Mouse (Mus musculus) frontal cortex, postnatal 10 days (tissue): ENCODE data around the gene Fam24a.
A peak's percentile ranks its signal among the peaks of the same experiment; 100 is the strongest.

ENCODE experiments used
- DNase-seq, 2 experiments: peaks; one replicate each; pipeline ENCODE4 v3.0.0; 2022; ENCODE audit warnings: low spot score in 2 of 2, mixed read lengths in 1 of 2

The Fam24a gene

DNA sequence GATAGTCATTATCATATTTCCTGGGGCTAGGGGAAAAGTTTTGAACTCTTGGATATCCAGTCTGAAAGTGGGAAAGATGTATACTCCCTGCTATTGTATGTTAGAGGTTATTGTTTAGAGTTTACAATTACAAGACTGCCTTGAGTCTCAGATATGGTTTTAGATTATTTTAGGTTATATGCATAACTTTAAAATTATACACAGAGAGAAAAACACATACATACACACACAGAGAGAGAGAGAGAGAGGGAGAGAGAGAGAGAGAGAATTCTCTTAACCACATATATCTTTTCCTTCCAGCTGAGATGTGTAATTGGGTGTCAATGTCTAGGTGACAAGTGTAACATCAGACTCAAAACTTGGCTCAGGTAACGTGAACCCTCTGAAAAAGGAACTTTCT is at the start of gene Fam24a:
Fam24a (plus strand) TSS at position 301 of the 400 bp plus-strand sequence.
- DNase-seq = no peak

DNA sequence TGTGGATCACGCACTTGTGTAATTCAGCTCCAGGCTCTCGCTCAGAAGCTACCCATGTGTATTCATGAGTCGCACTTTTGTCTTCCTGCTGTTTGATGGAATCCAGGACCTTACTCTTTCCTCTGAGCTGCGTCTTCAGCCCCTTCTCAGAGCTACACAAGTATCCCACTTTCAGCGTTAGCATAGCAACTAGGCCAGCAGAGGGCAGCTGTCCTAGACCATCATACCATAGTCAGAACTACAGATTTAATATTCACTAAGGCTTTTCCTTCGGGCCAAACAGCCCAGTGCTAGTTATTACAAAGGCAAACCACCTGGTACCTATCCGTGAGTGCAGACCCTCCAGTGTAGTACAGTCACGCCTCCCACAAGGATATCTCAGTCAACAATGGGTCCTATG is 36.5 kb upstream of the Fam24a start:
- DNase-seq = no peak

DNA sequence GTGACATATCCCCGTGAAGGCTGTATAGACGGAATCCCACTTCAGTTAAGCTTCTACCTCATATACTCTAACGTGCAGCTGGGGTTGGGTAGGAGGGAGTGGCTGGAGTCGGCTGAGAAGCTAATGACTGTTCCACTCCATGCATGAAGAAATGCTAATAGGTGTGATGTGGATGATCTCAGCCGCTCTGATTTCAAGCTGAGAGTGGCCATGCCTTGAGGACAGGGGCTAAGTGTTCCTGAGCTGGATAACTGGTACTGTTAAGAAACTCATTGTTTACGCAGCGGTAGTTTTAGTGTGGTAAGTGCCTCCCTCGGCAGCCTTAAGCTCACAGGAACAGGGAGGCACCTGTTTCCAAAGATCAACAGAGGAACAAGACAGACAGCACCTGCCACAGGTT is 30.3 kb upstream of the Fam24a start:
- no peak for DNase-seq

DNA sequence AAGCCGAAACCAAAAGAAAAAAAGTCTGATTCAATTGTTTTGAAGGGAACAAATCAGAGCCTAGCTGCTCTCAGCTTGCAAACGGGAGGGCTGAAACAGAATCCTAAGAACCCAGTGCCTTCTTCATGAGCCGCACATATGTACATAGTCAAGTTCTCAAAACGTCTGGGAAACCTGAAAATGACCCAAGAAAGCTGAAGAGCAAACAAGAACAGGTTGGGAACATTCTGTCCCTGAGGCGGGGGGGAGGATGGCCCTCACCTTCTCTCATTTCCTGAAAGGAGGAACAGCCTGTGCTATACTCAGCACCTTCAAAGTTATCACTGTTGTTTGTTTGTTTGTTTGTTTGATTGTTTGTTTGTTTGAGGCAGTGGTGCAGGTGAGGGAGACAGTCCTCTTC is 26.9 kb upstream of the Fam24a start:
- no peak for DNase-seq

DNA sequence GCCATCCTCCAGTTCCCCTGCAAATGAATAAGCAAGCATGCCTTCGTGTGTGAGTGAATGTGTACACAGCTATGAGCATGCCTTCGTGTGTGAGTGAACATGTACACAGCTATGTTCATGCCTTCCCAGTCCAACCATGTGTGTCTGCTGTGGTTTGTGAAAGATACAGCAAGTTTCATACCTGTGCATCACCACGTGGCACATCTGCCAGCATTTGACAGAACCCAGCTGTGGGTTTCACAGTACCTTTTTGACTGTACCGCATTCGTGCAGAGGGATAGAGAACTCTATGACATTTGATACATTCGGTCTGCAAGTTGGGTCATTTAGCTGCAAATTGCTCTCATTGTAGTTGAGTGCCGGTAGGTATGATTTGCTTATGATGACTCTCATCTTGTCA is 19.2 kb upstream of the Fam24a start:
- no peak for DNase-seq

DNA sequence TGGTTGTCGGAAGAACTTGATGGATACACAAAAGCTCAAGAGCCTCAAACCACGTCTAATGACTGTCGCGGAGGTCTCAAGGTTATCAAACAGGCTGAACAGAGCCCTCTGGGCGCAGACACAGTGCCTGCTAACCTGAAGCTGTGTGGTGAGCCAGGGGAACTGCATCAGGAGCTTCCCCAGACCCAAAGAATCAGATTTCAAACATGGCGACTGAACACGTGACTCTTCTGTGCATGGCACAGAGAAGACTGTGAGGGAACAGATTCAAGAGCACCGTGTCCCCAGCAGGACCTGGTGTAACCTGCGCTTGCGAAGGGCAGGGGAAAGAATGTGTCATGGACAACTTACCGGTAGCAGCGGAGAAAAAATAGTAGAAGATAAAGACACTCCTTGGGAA is 16.1 kb upstream of the Fam24a start:
- no peak for DNase-seq

DNA sequence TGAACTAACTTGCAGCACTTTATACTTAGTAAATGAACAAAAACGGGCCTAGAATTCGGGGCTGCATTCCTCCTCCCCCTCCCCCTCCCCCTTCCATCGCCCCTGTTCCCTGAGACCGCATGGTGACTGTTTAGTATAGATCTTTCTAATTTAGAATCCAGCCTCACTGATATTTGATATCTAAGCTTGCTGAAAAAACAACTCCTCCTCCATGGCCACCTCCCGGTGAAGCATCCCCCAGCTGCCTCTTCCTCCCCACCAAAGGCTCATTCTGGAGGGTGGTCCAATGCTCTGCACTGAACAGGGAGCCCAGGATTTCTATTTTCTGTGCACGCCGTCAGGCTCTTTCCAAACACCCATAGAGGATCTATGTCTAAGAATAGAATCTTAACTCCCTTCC is 15.3 kb upstream of the Fam24a start:
- DNase-seq = no peak

DNA sequence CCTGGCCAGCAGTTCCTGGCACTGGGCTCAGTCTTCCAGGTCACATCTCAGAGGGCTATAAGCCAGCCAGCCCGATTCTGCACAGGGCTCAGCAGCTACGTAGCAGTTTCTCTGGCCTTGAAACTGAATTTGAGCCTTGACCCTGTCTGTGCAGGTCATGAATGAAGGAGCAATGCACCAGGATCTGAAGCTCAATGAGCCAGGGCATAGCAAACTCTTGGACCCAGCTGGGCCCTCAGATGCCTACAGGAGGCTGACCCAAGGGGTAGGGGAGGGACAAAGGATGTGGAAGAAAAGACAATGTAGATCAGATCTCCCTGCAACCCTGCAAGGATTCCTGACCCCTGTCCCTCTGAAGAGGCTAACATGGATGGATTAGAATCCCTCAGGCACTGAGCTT is 11.5 kb upstream of the Fam24a start, which contains the start of gene Cuzd1:
Cuzd1 (minus strand) TSS at position 101 of the 400 bp plus-strand sequence.
- no peak for DNase-seq

DNA sequence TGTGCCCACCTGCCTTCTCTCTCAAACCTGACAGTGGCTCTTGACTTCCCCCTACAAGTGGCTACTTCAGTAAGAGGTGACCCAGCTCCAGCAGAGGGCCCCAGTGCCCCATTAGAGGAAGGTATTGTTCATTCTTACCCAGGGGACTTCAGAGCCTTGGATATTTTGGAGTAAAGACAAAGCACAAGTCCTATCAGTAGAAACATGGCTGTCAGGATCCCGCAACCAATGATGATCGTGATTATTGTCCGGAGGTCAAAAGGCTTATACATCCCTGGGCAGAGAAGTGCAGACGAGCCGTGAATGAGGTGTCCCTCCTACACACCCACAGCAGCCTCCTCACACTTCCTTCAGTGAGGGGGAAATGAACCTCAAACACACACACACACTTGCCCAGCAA is 6.6 kb upstream of the Fam24a start:
- DNase-seq = no peak

DNA sequence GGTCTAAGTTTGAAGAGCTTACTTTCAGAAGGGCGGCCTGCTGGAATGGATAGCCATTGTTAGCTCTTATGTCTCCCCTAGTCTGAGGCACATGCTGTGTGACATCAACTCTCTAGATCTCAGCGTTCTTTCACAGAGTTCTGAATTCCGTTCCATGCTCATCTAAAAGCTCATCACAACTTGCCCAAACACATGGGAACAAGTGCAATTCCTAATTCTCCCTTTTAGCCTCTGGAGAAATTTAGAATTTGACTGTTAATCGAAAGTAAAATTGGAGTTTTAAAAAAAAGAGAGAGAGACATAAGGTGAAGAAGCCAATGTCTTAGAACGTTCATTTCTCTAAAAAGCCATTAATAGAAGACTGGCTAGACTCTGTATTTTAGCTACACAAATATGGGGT is 4.2 kb upstream of the Fam24a start, which contains the start of gene Fam24b:
Fam24b (minus strand) TSS at position 101 of the 400 bp plus-strand sequence.
- no peak for DNase-seq

DNA sequence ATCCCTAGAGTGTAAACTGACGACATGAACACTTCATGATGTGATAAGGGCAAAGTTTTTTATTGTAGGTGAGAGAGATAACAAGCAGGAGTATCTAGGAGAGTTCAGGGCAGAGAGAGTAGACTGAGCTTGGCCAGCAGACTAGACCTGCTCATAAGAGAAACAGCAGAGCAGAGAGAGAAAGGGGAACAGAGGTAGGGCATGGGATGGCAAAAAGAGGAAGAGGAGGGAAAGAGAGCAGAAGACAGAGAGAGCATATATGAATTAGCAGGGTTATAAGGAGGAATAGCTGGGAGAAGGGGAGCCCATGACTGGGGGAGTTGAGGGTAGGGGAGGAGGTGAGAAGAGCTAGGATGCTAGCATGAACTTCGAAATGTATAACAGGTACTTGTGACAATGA is 2.0 kb upstream of the Fam24a start:
- DNase-seq = no peak

DNA sequence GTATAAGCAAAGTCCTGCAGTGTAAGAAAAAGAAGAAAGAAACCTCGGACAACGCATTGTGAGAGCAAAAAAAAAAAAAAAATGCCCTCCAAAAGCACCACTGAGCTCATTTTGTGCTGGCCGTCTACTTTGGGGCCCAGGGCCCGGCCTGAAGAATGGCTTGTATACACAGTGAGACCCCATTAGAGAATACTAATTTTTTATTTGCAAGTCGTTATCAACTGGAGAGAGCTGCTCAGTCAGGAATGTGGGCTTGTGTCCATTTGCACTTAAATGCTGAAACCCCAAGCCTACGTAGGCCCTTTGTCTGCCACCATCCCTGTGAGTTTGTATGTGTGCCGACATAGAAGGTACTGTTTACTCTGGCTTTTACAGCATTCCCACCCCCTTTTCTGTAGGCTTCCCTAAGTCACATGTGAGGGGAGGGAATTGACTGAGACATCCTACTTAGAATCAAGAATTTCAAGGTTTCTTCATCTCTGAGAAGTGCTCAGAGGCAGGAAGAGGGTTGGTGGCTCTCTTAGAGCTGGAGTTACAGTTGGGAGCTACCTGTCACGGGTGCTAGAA is 3.9 kb downstream of the Fam24a start:
- no peak for DNase-seq

DNA sequence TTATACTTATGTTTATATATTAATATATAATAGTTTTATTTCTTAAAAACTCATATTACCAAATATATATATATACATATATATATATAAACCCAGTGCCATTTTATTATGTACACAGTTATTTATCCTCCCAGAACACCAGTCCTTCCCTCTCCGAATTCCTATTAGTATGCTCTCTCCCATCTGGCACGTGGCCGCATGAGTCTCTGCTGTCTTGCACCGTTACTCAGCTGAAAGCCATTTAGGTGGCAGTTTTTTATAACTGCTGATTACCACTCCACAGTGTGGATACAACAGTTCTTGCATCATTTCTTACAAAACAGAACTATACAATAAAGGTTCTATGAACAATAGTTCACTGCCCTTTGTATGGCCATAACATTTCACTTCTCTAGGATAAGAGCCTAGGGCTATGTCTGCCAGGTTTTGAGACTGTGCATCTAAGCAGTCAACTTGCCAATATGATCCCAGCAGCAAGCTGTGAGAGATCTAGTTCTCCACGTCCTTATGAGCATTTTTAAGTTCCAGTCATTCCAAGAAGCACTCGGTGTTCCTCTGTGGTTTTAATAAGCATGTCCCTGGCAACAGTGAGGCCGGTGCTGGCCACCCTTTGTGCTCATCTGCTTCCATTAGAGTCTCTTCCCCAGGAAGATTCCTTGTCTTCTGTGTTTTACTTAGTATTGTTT is 12.3 kb downstream of the Fam24a start:
- DNase-seq = no peak

DNA sequence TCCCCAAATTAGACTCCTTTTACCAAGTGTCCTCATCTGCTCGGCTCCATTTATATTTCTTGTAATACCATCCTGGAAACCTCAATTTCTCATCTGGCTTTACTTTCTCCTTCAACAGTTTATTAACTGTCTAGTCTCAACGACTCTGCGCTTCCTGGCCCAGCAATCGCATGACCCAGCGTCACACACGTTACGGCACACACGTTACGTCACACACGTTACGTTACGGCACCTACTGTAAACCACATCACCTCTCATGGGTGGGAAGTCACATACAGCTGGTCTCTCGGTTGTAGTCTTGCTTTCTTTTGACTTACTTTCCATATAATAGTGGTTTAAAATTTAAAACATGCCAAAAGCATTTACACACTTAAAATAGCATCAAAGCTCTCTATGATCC is 22.4 kb downstream of the Fam24a start:
- DNase-seq = no peak

DNA sequence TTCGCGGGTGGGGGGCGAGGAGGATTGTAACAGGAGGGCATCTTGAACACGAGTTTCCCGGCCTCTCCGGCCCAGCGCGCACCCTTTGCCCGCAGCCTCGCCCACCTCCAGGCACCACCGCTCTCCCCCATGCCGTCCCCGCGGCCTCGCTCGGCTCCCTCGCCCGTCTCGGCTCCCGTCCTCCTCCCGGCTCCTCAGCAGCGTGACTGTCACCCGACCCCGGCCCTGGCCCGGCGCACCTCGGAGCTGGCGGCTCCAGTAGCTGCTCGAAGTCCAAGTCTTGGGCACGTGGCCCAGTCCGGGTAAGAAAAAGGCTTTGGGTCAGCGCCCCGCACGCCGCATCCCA is 28.6 kb downstream of the Fam24a start:
- no peak for DNase-seq

DNA sequence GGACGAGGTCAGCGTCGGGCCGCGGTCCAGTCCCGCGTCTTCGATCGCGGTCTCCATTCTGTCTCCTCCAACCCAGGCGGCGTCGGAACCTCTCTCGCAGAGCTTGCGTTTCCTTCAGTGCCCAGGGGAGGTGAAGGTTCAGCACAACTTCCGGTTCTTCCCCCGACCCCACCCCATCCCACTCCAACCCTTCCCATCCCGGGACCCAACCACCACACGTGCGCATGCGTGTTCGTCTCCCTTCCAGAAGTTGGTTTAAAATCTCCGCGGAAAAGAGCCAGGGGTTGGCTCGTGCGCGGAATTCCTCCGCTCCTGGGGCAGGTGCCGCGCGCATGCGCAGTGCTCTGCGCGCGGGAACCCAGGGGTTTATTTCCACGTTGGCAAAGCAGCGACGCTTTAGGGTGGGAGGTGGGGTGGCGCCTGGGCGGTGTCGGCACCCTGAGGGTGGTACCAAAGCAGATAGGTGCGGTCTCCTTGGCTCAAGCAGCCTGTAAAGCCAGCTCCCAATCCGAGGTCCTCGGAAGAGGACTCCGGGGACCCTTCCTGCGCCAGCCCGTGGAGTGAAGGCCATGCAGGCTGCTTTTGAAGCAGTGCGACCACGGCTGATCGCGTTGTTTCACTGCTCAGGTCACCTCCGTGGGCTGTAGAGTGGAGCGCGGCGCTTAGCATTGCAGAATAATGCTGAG is 29.1 kb downstream of the Fam24a start, which contains the start of gene 2310057M21Rik:
2310057M21Rik (minus strand) TSS at position 145 of the 686 bp plus-strand sequence.
- peak; percentile 92 to 93 for DNase-seq

DNA sequence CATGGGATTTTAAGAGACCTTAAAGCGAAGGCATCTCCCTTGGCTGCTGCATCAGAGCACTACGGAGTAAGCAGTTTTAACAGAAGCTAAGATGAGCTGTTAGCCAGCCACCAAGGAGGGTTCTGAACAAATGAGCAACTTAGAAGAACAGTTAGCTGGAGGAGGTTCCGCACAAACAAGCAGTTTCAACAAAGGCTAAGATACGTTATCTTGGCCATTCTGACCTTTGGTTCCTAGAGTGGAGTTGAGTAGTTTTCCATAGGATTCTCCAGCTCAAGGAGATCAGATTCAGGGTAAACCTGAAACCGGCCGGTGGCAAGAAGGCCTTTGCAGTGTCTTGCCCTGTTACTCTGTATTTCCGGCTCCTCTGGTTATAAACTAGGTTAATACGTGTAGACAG is 30.5 kb downstream of the Fam24a start:
- DNase-seq = no peak

DNA sequence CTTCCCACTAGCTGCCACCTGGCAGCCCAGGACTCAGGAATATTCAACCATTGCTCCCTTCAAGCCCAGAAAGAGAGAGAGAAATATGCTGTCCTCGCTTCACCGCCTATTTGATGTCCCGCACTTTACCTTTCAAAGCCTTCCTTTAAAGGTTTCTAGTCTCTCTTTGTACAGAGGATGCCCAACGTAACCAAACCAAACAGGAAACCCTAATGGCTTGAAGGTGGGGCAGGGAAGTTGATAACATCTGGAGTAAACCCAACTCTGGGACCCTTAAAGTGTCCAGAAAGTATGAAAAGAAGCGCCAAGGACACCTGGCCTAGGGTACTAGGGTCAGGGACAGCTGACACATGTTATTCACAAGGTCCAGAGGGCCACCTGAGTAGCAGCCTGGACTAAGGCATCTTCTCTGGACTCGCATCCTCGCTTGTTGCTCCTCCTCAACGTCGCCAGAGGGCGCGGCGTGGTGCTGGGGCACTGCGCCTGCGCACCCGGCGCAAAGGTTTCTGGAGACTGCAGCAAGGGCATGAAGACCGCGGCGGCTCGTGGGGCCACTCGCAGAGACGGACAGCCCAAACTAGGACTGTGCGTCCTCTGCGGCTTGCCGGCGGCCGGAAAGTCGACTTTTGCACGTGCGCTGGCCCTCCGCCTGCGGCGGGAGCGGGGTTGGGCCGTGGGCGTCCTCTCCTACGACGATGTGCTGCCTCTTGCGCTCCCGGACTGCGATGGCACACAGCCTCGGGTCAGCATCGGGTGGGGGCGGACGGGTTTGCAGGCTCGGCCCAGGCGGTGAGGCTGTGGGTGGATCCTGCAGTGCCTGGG is 37.2 kb downstream of the Fam24a start, which contains the start of gene Pstk:
Pstk (plus strand) TSS at position 494 of the 822 bp plus-strand sequence.
- DNase-seq = peak; percentile 75 to 86

DNA sequence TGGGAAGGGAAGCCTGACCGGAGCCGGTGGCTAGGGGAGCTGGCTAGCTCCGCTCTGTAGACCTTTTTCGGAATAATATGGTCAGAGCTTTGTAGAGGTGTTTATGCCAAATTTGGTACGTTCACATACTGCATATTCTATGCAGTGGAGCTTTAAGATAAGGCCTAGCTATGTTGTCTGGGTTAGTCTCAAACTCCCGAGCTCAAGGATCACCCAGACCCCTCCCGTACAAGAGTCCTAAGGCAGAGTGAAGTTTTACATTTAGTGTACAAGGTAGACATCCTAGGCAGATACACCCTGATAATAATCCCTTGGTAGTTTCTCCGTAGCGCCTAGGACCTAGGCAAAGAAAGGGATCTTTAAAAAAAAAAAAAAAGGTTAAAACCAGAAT is 37.8 kb downstream of the Fam24a start:
- no peak for DNase-seq

DNA sequence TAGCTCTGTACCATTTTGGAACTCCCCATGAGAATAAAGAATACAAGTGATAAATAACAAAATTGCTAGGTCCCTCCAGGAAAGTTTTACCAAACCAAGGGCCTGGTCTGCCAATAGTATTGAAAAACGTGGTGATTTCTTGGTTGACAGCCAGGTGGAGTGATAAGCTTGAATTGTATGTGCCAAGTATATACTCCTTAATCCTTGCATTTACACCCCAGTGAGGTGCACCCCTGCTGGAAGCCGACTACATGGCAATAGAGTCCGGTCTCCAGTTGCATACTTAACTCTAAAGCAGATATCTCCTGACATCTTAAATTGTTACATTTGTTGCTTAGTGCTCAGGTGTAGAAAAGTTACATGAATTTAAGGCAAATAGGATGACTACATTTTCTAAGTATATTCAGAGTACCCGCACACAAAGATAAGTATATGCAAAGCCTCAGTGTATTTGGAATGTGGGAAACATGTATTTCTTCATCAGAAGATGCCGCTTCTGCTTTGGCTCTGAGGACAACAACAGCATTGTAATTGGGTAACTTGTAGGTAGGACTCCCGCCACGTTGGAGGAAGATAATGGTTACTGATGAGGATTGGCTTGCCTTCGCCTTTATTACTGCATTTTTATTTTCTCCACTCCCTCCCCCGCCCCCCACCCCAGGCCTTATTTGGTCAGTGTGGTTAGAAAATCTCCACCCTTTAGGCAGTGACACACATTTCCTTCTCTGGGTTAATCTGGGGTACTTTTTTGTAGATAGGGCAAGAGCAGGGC is 38.4 kb downstream of the Fam24a start:
- no peak for DNase-seq
